In the genomic region with DNA sequence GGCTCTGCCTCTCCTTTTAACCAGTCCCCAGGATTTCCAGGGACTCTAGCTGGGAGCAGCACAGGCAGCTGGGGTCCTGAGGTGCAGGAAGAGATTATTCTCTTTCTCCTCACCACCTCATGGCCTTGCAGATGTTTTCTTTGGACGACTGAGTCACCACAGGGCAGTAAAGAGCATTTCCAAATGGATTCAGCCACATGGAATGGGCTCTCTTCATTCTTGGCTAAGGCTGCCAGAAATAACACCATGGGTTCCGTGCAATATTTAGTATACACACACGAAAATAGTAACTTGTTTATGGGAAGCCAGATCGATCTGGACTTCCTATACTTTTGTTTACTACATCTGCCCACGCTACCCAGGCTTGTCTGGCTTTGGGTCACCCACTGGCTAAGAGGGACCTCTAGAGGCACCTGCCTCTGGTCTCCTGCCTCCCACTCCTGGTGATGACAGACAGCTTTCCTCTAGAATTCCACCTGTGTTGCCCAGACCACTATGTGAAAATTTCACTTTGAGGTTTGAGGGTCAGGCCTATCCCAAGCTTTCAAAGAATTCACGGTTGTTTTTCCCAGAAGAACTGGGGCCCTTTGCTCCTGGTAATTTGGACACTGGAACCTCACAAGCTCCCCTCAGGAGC, we compare ENCODE assay signal across 25 mouse cellular contexts. TPM values are rescaled to one million over a fixed set of nuclear protein-coding genes. Genes with fewer than 3 reads are reported as not detected.
DNase-seq lines count a peak whose midpoint lies in the region; ATAC-seq lines count a peak whose summit lies in the region.
"Had no signal": no experiment of that assay in that cellular context is flagged by ENCODE, and none has a peak within 500 bp of the region (broad histone marks: within the 10 kb centered on the region; RNA-seq: fewer than 3 reads in every experiment).

No protein-coding gene starts in this region.

- peak; percentile 65 for DNase-seq in heart, adult 11 months
- DNase-seq in urinary bladder, adult 2 months (ENCODE audit: low spot score), result peak; percentile 16
- DNase-seq in urinary bladder, postnatal 10 days (ENCODE audit: low spot score), result no peak
- peak; percentile 20 for DNase-seq in adipocyte (ENCODE audit: low spot score)
- DNase-seq in retina, embryonic 14.5 days (ENCODE audit: low spot score), result no peak
- DNase-seq: adrenal gland, adult 8-10 months; B cell, adult 2 months; cerebellum, adult 11 months; cerebellum, adult 8-10 months; gastrocnemius, postnatal 25 days; heart, adult 18-20 months; heart, postnatal 14 days; kidney, adult 11 months had no signal

- H3K9ac ChIP-seq in heart, embryonic 12.5 days, result no peak overlapping the region
- no peak overlapping the region for H3K9ac ChIP-seq in forebrain, embryonic 12.5 days
- H3K9ac ChIP-seq: embryonic facial prominence, embryonic 13.5 days; heart, embryonic 15.5 days; hindbrain, embryonic 13.5 days had no signal

- no peak overlapping the region for H3K27ac ChIP-seq in heart, embryonic 12.5 days (ENCODE audit: poor library complexity, severe bottlenecking)
- H3K27ac ChIP-seq in forebrain, embryonic 12.5 days, result no peak overlapping the region
- H3K27ac ChIP-seq: embryonic facial prominence, embryonic 13.5 days; heart, embryonic 15.5 days; hindbrain, embryonic 13.5 days; hindbrain, postnatal 0 days had no signal

- H3K9me3 ChIP-seq in heart, embryonic 12.5 days (replicated peaks), result peaks cover 8% of the 10 kb centered on the region
- H3K9me3 ChIP-seq in forebrain, embryonic 12.5 days, result no peaks in the 10 kb centered on the region
- H3K9me3 ChIP-seq: embryonic facial prominence, embryonic 13.5 days; heart, embryonic 15.5 days; hindbrain, embryonic 13.5 days had no signal

- H3K4me1 ChIP-seq in heart, embryonic 12.5 days (replicated peaks), result peaks cover 10% of the 10 kb centered on the region
- no peaks in the 10 kb centered on the region for H3K4me1 ChIP-seq in forebrain, embryonic 12.5 days
- H3K4me1 ChIP-seq: hindbrain, embryonic 13.5 days had no signal

- ATAC-seq in heart, embryonic 12.5 days (ENCODE audit: insufficient number of reproducible peaks, low FRiP score), result no peak
- no peak for ATAC-seq in forebrain, embryonic 12.5 days (ENCODE audit: low FRiP score)
- ATAC-seq: activated CD4-positive, CD25-positive, alpha-beta regulatory T cell, adult 4 months; forebrain, embryonic 16.5 days; hindbrain, postnatal 0 days; Patski had no signal

- no peaks in the 10 kb centered on the region for H3K27me3 ChIP-seq in heart, embryonic 12.5 days (replicated peaks)
- no peaks in the 10 kb centered on the region for H3K27me3 ChIP-seq in forebrain, embryonic 12.5 days
- H3K27me3 ChIP-seq: embryonic facial prominence, embryonic 13.5 days; heart, embryonic 15.5 days; hindbrain, embryonic 13.5 days; Patski had no signal

- no peak overlapping the region for H3K4me2 ChIP-seq in heart, embryonic 12.5 days
- no peak overlapping the region for H3K4me2 ChIP-seq in forebrain, embryonic 12.5 days
- H3K4me2 ChIP-seq: embryonic facial prominence, embryonic 13.5 days; heart, embryonic 15.5 days; hindbrain, embryonic 13.5 days had no signal

- H3K36me3 ChIP-seq in heart, embryonic 12.5 days, result peaks cover 13% of the 10 kb centered on the region
- H3K36me3 ChIP-seq in forebrain, embryonic 12.5 days (replicated peaks), result no peaks in the 10 kb centered on the region
- H3K36me3 ChIP-seq: embryonic facial prominence, embryonic 13.5 days; heart, embryonic 15.5 days; hindbrain, embryonic 13.5 days had no signal

- H3K4me3 ChIP-seq in heart, embryonic 12.5 days, result no peak overlapping the region
- H3K4me3 ChIP-seq in forebrain, embryonic 12.5 days (replicated peaks), result no peak overlapping the region
- H3K4me3 ChIP-seq: embryonic facial prominence, embryonic 13.5 days; erythroblast, embryonic 14.5 days; heart, embryonic 10.5 days; heart, embryonic 15.5 days; hindbrain, embryonic 13.5 days had no signal

- WGBS in heart, embryonic 12.5 days, result 64% methylated on average over 6 of the region's 6 CpGs
- 84% methylated on average over 6 of the region's 6 CpGs for WGBS in forebrain, embryonic 12.5 days

RNA-seq across cellular contexts. Expression of a gene that starts 22.1 kb away (rescaled TPM):
- polyA plus RNA-seq in heart, embryonic 12.5 days (2016; fragmentation: Nextera tagmentation; extraction: Ambion mirVana), result 0.01 TPM in 1 of 2 replicates, not detected in the other
- polyA plus RNA-seq in urinary bladder, adult 2 months (2012; rRNA removed), result not detected in 2 replicates
- not detected in 2 replicates for polyA plus RNA-seq in forebrain, embryonic 12.5 days (2016; fragmentation: Nextera tagmentation; extraction: Ambion mirVana)
- polyA plus RNA-seq: erythroblast, embryonic 14.5 days; forebrain, embryonic 11.5 days had no signal

RNA-seq across cellular contexts. Expression of a gene that starts 55.6 kb away (rescaled TPM):
- 9.6 and 11.9 TPM in 2 replicates for polyA plus RNA-seq in heart, embryonic 12.5 days (2016; fragmentation: Nextera tagmentation; extraction: Ambion mirVana)
- 48.6 and 62.7 TPM in 2 replicates for polyA plus RNA-seq in urinary bladder, adult 2 months (2012; rRNA removed)
- 1.6 and 1.8 TPM in 2 replicates for polyA plus RNA-seq in forebrain, embryonic 12.5 days (2016; fragmentation: Nextera tagmentation; extraction: Ambion mirVana)

Comparison
In these comparisons a context has a peak if more than half of its experiments do, and no peak if none do; other contexts are left out.
1. DNase-seq: peak in heart, adult 11 months (single experiment), urinary bladder, adult 2 months (single experiment) and adipocyte (single experiment); none in urinary bladder, postnatal 10 days (single experiment) and retina, embryonic 14.5 days (single experiment).